Mouse (Mus musculus): ENCODE measurements at regions not wholly inside any gene's neighbourhood (a gene's known extent, or its start where the extent isn't known, plus 50 kb on each side); places are given as distances from the start of the nearest gene placed in this dataset.

- peaks cover 32 to 40% of the 10 kb centered on the region in 2 experiments for H3K4me1 ChIP-seq (ENCODE audit: control insufficient read depth in 2 of 2, insufficient read depth in 2 of 2, low read length in 2 of 2)
- H3K9ac ChIP-seq (ENCODE audit: low read length), result peak overlapping the region; percentile 52
- ATAC-seq (ENCODE audit: insufficient number of reproducible peaks, insufficient read depth, low FRiP score, low read depth), result 0 out of 2 replicates have a peak, but pooled peaks have one; percentile 18
- WGBS, result 46% methylated on average over 10 of the region's 10 CpGs
- no peaks in the 10 kb centered on the region for H3K36me3 ChIP-seq (ENCODE audit: control insufficient read depth, insufficient read depth, low read length)
- H3K27ac ChIP-seq (replicated peaks in 1 of 2; ENCODE audit: control insufficient read depth in 1 of 2, insufficient read depth in 1 of 2, low read depth in 2 of 2, low read length in 2 of 2), result peak overlapping the region; percentile 84 to 91
- no peaks in the 10 kb centered on the region for H3K9me3 ChIP-seq (ENCODE audit: control insufficient read depth, low read length)
- no peak overlapping the region for H3K4me3 ChIP-seq (ENCODE audit: control insufficient read depth in 1 of 2, insufficient read depth in 1 of 2, low read depth in 1 of 2, low read length in 2 of 2)
- peak overlapping the region; percentile 57 for H3K4me2 ChIP-seq (ENCODE audit: low read length)
- H3K27me3 ChIP-seq (ENCODE audit: control insufficient read depth, insufficient read depth, low read length), result no peaks in the 10 kb centered on the region
Observed at GRCm38 (mm10) chr7:145110657-145111251, 97.2 kb downstream of the 1810010D01Rik start.

- H3K9ac ChIP-seq (ENCODE audit: low read length), result no peak overlapping the region
- no peaks in the 10 kb centered on the region for H3K9me3 ChIP-seq (ENCODE audit: control insufficient read depth, low read length)
- no peak for ATAC-seq (ENCODE audit: insufficient number of reproducible peaks, insufficient read depth, low FRiP score, low read depth)
- peaks cover 32 to 40% of the 10 kb centered on the region in 2 experiments for H3K4me1 ChIP-seq (ENCODE audit: control insufficient read depth in 2 of 2, insufficient read depth in 2 of 2, low read length in 2 of 2)
- 81% methylated on average over 3 of the region's 3 CpGs for WGBS
- H3K4me3 ChIP-seq (ENCODE audit: control insufficient read depth in 1 of 2, insufficient read depth in 1 of 2, low read depth in 1 of 2, low read length in 2 of 2), result no peak overlapping the region
- H3K36me3 ChIP-seq (ENCODE audit: control insufficient read depth, insufficient read depth, low read length), result no peaks in the 10 kb centered on the region
- H3K4me2 ChIP-seq (ENCODE audit: low read length), result no peak overlapping the region
- H3K27ac ChIP-seq (replicated peaks in 1 of 2; ENCODE audit: control insufficient read depth in 1 of 2, insufficient read depth in 1 of 2, low read depth in 2 of 2, low read length in 2 of 2), result peak overlapping the region in 1 of 2 experiments; percentile 91; a peak in 3 of 4 replicates
- H3K27me3 ChIP-seq (ENCODE audit: control insufficient read depth, insufficient read depth, low read length), result no peaks in the 10 kb centered on the region
Observed at GRCm38 (mm10) chr7:145110028-145110427, 97.9 kb downstream of the 1810010D01Rik start.

- Histone ChIP-seq H3K4me1 (ENCODE audit: control insufficient read depth in 2 of 2, insufficient read depth in 2 of 2, low read length in 2 of 2) (peaks cover 32 to 40% of the 10 kb centered on the region in 2 experiments), H3K9ac (ENCODE audit: low read length) (no peak overlapping the region), H3K9me3 (ENCODE audit: control insufficient read depth, low read length) (no peaks in the 10 kb centered on the region), H3K4me2 (ENCODE audit: low read length) (no peak overlapping the region), H3K27me3 (ENCODE audit: control insufficient read depth, insufficient read depth, low read length) (no peaks in the 10 kb centered on the region), H3K27ac (replicated peaks in 1 of 2; ENCODE audit: control insufficient read depth in 1 of 2, insufficient read depth in 1 of 2, low read depth in 2 of 2, low read length in 2 of 2) (no peak overlapping the region), H3K36me3 (ENCODE audit: control insufficient read depth, insufficient read depth, low read length) (no peaks in the 10 kb centered on the region), H3K4me3 (ENCODE audit: control insufficient read depth in 1 of 2, insufficient read depth in 1 of 2, low read depth in 1 of 2, low read length in 2 of 2) (no peak overlapping the region)
- ATAC-seq (ENCODE audit: insufficient number of reproducible peaks, insufficient read depth, low FRiP score, low read depth), result no peak
- WGBS, result 79% methylated on average over 4 of the region's 4 CpGs
Observed at GRCm38 (mm10) chr7:145109471-145109870, 98.4 kb downstream of the 1810010D01Rik start.

- Histone ChIP-seq H3K4me1 (ENCODE audit: control insufficient read depth in 2 of 2, insufficient read depth in 2 of 2, low read length in 2 of 2) (peaks cover 30 to 38% of the 10 kb centered on the region in 2 experiments), H3K9ac (ENCODE audit: low read length) (no peak overlapping the region), H3K27ac (replicated peaks in 1 of 2; ENCODE audit: control insufficient read depth in 1 of 2, insufficient read depth in 1 of 2, low read depth in 2 of 2, low read length in 2 of 2) (no peak overlapping the region), H3K4me3 (ENCODE audit: control insufficient read depth in 1 of 2, insufficient read depth in 1 of 2, low read depth in 1 of 2, low read length in 2 of 2) (no peak overlapping the region), H3K4me2 (ENCODE audit: low read length) (no peak overlapping the region), H3K9me3 (ENCODE audit: control insufficient read depth, low read length) (no peaks in the 10 kb centered on the region), H3K27me3 (ENCODE audit: control insufficient read depth, insufficient read depth, low read length) (no peaks in the 10 kb centered on the region), H3K36me3 (ENCODE audit: control insufficient read depth, insufficient read depth, low read length) (no peaks in the 10 kb centered on the region)
- WGBS, result 88% methylated on average over 3 of the region's 3 CpGs
- no peak for ATAC-seq (ENCODE audit: insufficient number of reproducible peaks, insufficient read depth, low FRiP score, low read depth)
Observed at GRCm38 (mm10) chr7:145108994-145109393, 98.9 kb downstream of the 1810010D01Rik start.

- ATAC-seq (ENCODE audit: insufficient number of reproducible peaks, insufficient read depth, low FRiP score, low read depth), result no peak
- WGBS, result 87% methylated on average over 2 of the region's 2 CpGs
Observed at GRCm38 (mm10) chr7:145107575-145108170, 100.2 kb downstream of the 1810010D01Rik start.

GRCm38 (mm10) chr7:145106494-145106849 is 101.4 kb downstream of the 1810010D01Rik start:
- ATAC-seq (ENCODE audit: insufficient number of reproducible peaks, insufficient read depth, low FRiP score, low read depth), result no peak
- no peak overlapping the region for H3K4me3 ChIP-seq (ENCODE audit: control insufficient read depth in 1 of 2, insufficient read depth in 1 of 2, low read depth in 1 of 2, low read length in 2 of 2)
- H3K4me1 ChIP-seq (ENCODE audit: control insufficient read depth in 2 of 2, insufficient read depth in 2 of 2, low read length in 2 of 2), result peaks cover 15 to 20% of the 10 kb centered on the region in 2 experiments
- no peak overlapping the region for H3K4me2 ChIP-seq (ENCODE audit: low read length)
- H3K36me3 ChIP-seq (ENCODE audit: control insufficient read depth, insufficient read depth, low read length), result no peaks in the 10 kb centered on the region
- H3K9me3 ChIP-seq (ENCODE audit: control insufficient read depth, low read length), result no peaks in the 10 kb centered on the region
- H3K27ac ChIP-seq (replicated peaks in 1 of 2; ENCODE audit: control insufficient read depth in 1 of 2, insufficient read depth in 1 of 2, low read depth in 2 of 2, low read length in 2 of 2), result no peak overlapping the region
- H3K9ac ChIP-seq (ENCODE audit: low read length), result no peak overlapping the region
- H3K27me3 ChIP-seq (ENCODE audit: control insufficient read depth, insufficient read depth, low read length), result no peaks in the 10 kb centered on the region
- WGBS, result 34% methylated on average over 4 of the region's 4 CpGs

More at GRCm38 (mm10) chr7:145107575-145108170, 100.2 kb downstream of the 1810010D01Rik start:
- H3K4me1 ChIP-seq (ENCODE audit: control insufficient read depth in 2 of 2, insufficient read depth in 2 of 2, low read length in 2 of 2), result peaks cover 24 to 31% of the 10 kb centered on the region in 2 experiments
- H3K36me3 ChIP-seq (ENCODE audit: control insufficient read depth, insufficient read depth, low read length), result no peaks in the 10 kb centered on the region
- no peak overlapping the region for H3K9ac ChIP-seq (ENCODE audit: low read length)
- H3K27me3 ChIP-seq (ENCODE audit: control insufficient read depth, insufficient read depth, low read length), result no peaks in the 10 kb centered on the region
- no peak overlapping the region for H3K4me3 ChIP-seq (ENCODE audit: control insufficient read depth in 1 of 2, insufficient read depth in 1 of 2, low read depth in 1 of 2, low read length in 2 of 2)
- no peak overlapping the region for H3K4me2 ChIP-seq (ENCODE audit: low read length)
- no peaks in the 10 kb centered on the region for H3K9me3 ChIP-seq (ENCODE audit: control insufficient read depth, low read length)
- no peak overlapping the region for H3K27ac ChIP-seq (replicated peaks in 1 of 2; ENCODE audit: control insufficient read depth in 1 of 2, insufficient read depth in 1 of 2, low read depth in 2 of 2, low read length in 2 of 2)

GRCm38 (mm10) chr7:145105831-145106493 is 102.0 kb downstream of the 1810010D01Rik start:
- no peak for ATAC-seq (ENCODE audit: insufficient number of reproducible peaks, insufficient read depth, low FRiP score, low read depth)
- H3K4me2 ChIP-seq (ENCODE audit: low read length), result no peak overlapping the region
- 88% methylated on average over 7 of the region's 7 CpGs for WGBS

More at GRCm38 (mm10) chr7:145105831-145106493, 102.0 kb downstream of the 1810010D01Rik start:
- Histone ChIP-seq H3K27me3 (ENCODE audit: control insufficient read depth, insufficient read depth, low read length) (no peaks in the 10 kb centered on the region), H3K4me3 (ENCODE audit: control insufficient read depth in 1 of 2, insufficient read depth in 1 of 2, low read depth in 1 of 2, low read length in 2 of 2) (no peak overlapping the region), H3K9me3 (ENCODE audit: control insufficient read depth, low read length) (no peaks in the 10 kb centered on the region), H3K36me3 (ENCODE audit: control insufficient read depth, insufficient read depth, low read length) (no peaks in the 10 kb centered on the region), H3K9ac (ENCODE audit: low read length) (no peak overlapping the region), H3K4me1 (ENCODE audit: control insufficient read depth in 2 of 2, insufficient read depth in 2 of 2, low read length in 2 of 2) (peaks cover 10 to 15% of the 10 kb centered on the region in 2 experiments), H3K27ac (replicated peaks in 1 of 2; ENCODE audit: control insufficient read depth in 1 of 2, insufficient read depth in 1 of 2, low read depth in 2 of 2, low read length in 2 of 2) (no peak overlapping the region)

Measured in heart, embryonic 14.5 days (tissue).